Mouse (Mus musculus) heart, embryonic 12.5 days (tissue): ENCODE measurements at regions not wholly inside any gene's neighbourhood (a gene's known extent, or its start where the extent isn't known, plus 50 kb on each side); places are given as distances from the start of the nearest gene placed in this dataset.

ENCODE experiments used
- ATAC-seq: fragments of 200-750 bp; cut with Nextera tagmentation; 2 replicates; pipeline ENCODE4 v1.8.0; 2017; ENCODE audit warnings: moderate TSS enrichment, moderate library complexity; ENCODE audit not compliant: insufficient number of reproducible peaks, low FRiP score
- H3K27ac ChIP-seq: fragments of 300-500 bp; sonication (generic); 2 replicates; pipeline ENCODE4 v1.5.1; 2016; ENCODE audit warnings: mild to moderate bottlenecking, moderate library complexity; ENCODE audit not compliant: poor library complexity, severe bottlenecking
- H3K27me3 ChIP-seq: fragments of 300-500 bp; sonication (generic); replicated peaks from 2 replicates; pipeline ENCODE4 v1.6.1; 2016; ENCODE audit warnings: mild to moderate bottlenecking, moderate library complexity
- H3K36me3 ChIP-seq: fragments of 300-500 bp; sonication (generic); 2 replicates; pipeline ENCODE4 v1.6.1; 2016; ENCODE audit warnings: mild to moderate bottlenecking, moderate library complexity
- H3K4me1 ChIP-seq: fragments of 300-500 bp; sonication (generic); replicated peaks from 2 replicates; pipeline ENCODE4 v1.6.1; 2016; ENCODE audit warnings: mild to moderate bottlenecking
- H3K4me2 ChIP-seq: fragments of 300-500 bp; sonication (generic); 2 replicates; pipeline ENCODE4 v1.6.1; 2016; ENCODE audit warnings: mild to moderate bottlenecking, moderate library complexity
- H3K4me3 ChIP-seq: fragments of 300-500 bp; sonication (generic); 2 replicates; pipeline ENCODE4 v1.5.1; 2016; ENCODE audit warnings: mild to moderate bottlenecking
- H3K9ac ChIP-seq: fragments of 300-500 bp; sonication (generic); 2 replicates; pipeline ENCODE4 v1.6.1; 2016; ENCODE audit warnings: mild to moderate bottlenecking, moderate library complexity
- H3K9me3 ChIP-seq: fragments of 300-500 bp; sonication (generic); replicated peaks from 2 replicates; pipeline ENCODE4 v1.6.1; 2016; ENCODE audit warnings: mild to moderate bottlenecking, moderate library complexity
- WGBS: fragments of 180-500 bp; shearing (Covaris S2); methylation state at CpG from one replicate; pipeline ENCODE4 v1.1.7; 2016; 5-methylcytosine and 5-hydroxymethylcytosine counted together

- Histone ChIP-seq H3K4me3 (no peak overlapping the region), H3K27me3 (no peaks in the 10 kb centered on the region; the same call in 1 of the 2 replicates), H3K9ac (no peak overlapping the region), H3K9me3 (no peaks in the 10 kb centered on the region), H3K4me1 (peaks cover 39% of the 10 kb centered on the region), H3K36me3 (no peaks in the 10 kb centered on the region), H3K27ac (no peak overlapping the region), H3K4me2 (no peak overlapping the region)
- no peak for ATAC-seq
- 48% methylated on average over 3 of the region's 3 CpGs for WGBS
Observed at GRCm38 (mm10) chr8:8485252-8485651, 175.8 kb downstream of the Efnb2 start.

- H3K9me3 ChIP-seq: no peaks in the 10 kb centered on the region
- no peaks in the 10 kb centered on the region; the same call in 1 of the 2 replicates for H3K27me3 ChIP-seq
- H3K4me3 ChIP-seq: no peak overlapping the region
- H3K9ac ChIP-seq: no peak overlapping the region
- no peak for ATAC-seq
- peaks cover 34% of the 10 kb centered on the region for H3K4me1 ChIP-seq
- H3K4me2 ChIP-seq: no peak overlapping the region
- H3K27ac ChIP-seq: no peak overlapping the region
- 40% methylated on average over 8 of the region's 8 CpGs for WGBS
- no peaks in the 10 kb centered on the region for H3K36me3 ChIP-seq
Observed at GRCm38 (mm10) chr8:8484546-8484945, 176.5 kb downstream of the Efnb2 start.

GRCm38 (mm10) chr8:8482707-8483480, 178.1 kb downstream of the Efnb2 start:
- Histone ChIP-seq H3K36me3 (no peaks in the 10 kb centered on the region), H3K4me3 (no peak overlapping the region), H3K4me2 (no peak overlapping the region), H3K4me1 (peaks cover 17% of the 10 kb centered on the region), H3K9ac (no peak overlapping the region), H3K27ac (no peak overlapping the region), H3K9me3 (no peaks in the 10 kb centered on the region), H3K27me3 (no peaks in the 10 kb centered on the region)
- ATAC-seq: no peak
- 57% methylated on average over 10 of the region's 10 CpGs for WGBS

- no peak for ATAC-seq
- 67% methylated on average over 5 of the region's 5 CpGs for WGBS
- peaks cover 10% of the 10 kb centered on the region for H3K4me1 ChIP-seq
Observed at GRCm38 (mm10) chr8:8477456-8477855, 183.6 kb downstream of the Efnb2 start.

GRCm38 (mm10) chr8:8468552-8468951, 192.5 kb downstream of the Efnb2 start:
- 51% methylated on average over 3 of the region's 3 CpGs for WGBS
- H3K36me3 ChIP-seq: no peaks in the 10 kb centered on the region

More at GRCm38 (mm10) chr8:8477456-8477855, 183.6 kb downstream of the Efnb2 start:
- Histone ChIP-seq H3K4me2 (no peak overlapping the region), H3K27me3 (no peaks in the 10 kb centered on the region), H3K36me3 (no peaks in the 10 kb centered on the region), H3K27ac (no peak overlapping the region), H3K9me3 (no peaks in the 10 kb centered on the region), H3K9ac (no peak overlapping the region), H3K4me3 (no peak overlapping the region)

GRCm38 (mm10) chr8:8466526-8467244, 194.4 kb downstream of the Efnb2 start:
- no peak overlapping the region for H3K27ac ChIP-seq
- no peak overlapping the region for H3K4me2 ChIP-seq
- no peaks in the 10 kb centered on the region for H3K27me3 ChIP-seq
- no peak overlapping the region for H3K4me3 ChIP-seq
- ATAC-seq: no peak
- H3K9me3 ChIP-seq: no peaks in the 10 kb centered on the region
- 24% methylated on average over 6 of the region's 6 CpGs for WGBS
- H3K36me3 ChIP-seq: no peaks in the 10 kb centered on the region
- no peak overlapping the region for H3K9ac ChIP-seq
- H3K4me1 ChIP-seq: peaks cover 15% of the 10 kb centered on the region; the same call in 1 of the 2 replicates

More at GRCm38 (mm10) chr8:8468552-8468951, 192.5 kb downstream of the Efnb2 start:
- H3K4me1 ChIP-seq: peaks cover 17% of the 10 kb centered on the region; the same call in 1 of the 2 replicates
- no peak overlapping the region for H3K9ac ChIP-seq
- no peaks in the 10 kb centered on the region for H3K27me3 ChIP-seq
- H3K4me3 ChIP-seq: no peak overlapping the region
- no peak overlapping the region for H3K27ac ChIP-seq
- no peak for ATAC-seq
- H3K4me2 ChIP-seq: no peak overlapping the region
- H3K9me3 ChIP-seq: no peaks in the 10 kb centered on the region

- H3K27ac ChIP-seq: no peak overlapping the region
- H3K4me1 ChIP-seq: peaks cover 14% of the 10 kb centered on the region
- no peaks in the 10 kb centered on the region for H3K9me3 ChIP-seq
- H3K27me3 ChIP-seq: no peaks in the 10 kb centered on the region
- no peak for ATAC-seq
- H3K4me2 ChIP-seq: no peak overlapping the region
- H3K36me3 ChIP-seq: no peaks in the 10 kb centered on the region
- 33% methylated on average over 2 of the region's 2 CpGs for WGBS
- no peak overlapping the region for H3K9ac ChIP-seq
- H3K4me3 ChIP-seq: no peak overlapping the region
Observed at GRCm38 (mm10) chr8:8462455-8462854, 198.6 kb downstream of the Efnb2 start.

- Histone ChIP-seq H3K27ac (no peak overlapping the region), H3K9me3 (no peaks in the 10 kb centered on the region), H3K4me1 (peaks cover 10% of the 10 kb centered on the region), H3K36me3 (no peaks in the 10 kb centered on the region), H3K4me2 (peak overlapping the region; percentile 21), H3K4me3 (no peak overlapping the region), H3K27me3 (no peaks in the 10 kb centered on the region), H3K9ac (no peak overlapping the region)
- ATAC-seq: no peak; the same call in 1 of the 2 replicates
- 18% methylated on average over 5 of the region's 5 CpGs for WGBS
Observed at GRCm38 (mm10) chr8:8457536-8457935, 203.5 kb downstream of the Efnb2 start.

- Histone ChIP-seq H3K9me3 (no peaks in the 10 kb centered on the region), H3K4me1 (peaks cover 10% of the 10 kb centered on the region), H3K36me3 (no peaks in the 10 kb centered on the region), H3K4me3 (no peak overlapping the region), H3K4me2 (no peak overlapping the region), H3K27ac (no peak overlapping the region), H3K27me3 (no peaks in the 10 kb centered on the region), H3K9ac (no peak overlapping the region)
- 80% methylated on average over 6 of the region's 6 CpGs for WGBS
- ATAC-seq: no peak
Observed at GRCm38 (mm10) chr8:8453944-8454343, 207.1 kb downstream of the Efnb2 start.

GRCm38 (mm10) chr8:8452226-8452625, 208.8 kb downstream of the Efnb2 start:
- WGBS: 70% methylated on average over 9 of the region's 9 CpGs
- ATAC-seq: no peak
- Histone ChIP-seq H3K9ac (no peak overlapping the region), H3K27ac (no peak overlapping the region), H3K4me3 (no peak overlapping the region), H3K36me3 (no peaks in the 10 kb centered on the region), H3K27me3 (no peaks in the 10 kb centered on the region), H3K4me2 (no peak overlapping the region), H3K9me3 (no peaks in the 10 kb centered on the region), H3K4me1 (peaks cover 4% of the 10 kb centered on the region)

- H3K36me3 ChIP-seq: no peaks in the 10 kb centered on the region
- no peaks in the 10 kb centered on the region for H3K4me1 ChIP-seq
- H3K4me2 ChIP-seq: no peak overlapping the region
- H3K27me3 ChIP-seq: no peaks in the 10 kb centered on the region
- ATAC-seq: no peak
- no peak overlapping the region for H3K9ac ChIP-seq
- H3K27ac ChIP-seq: no peak overlapping the region
- H3K4me3 ChIP-seq: no peak overlapping the region
- 88% methylated on average over 4 of the region's 4 CpGs for WGBS
- no peaks in the 10 kb centered on the region for H3K9me3 ChIP-seq
Observed at GRCm38 (mm10) chr8:8448911-8449310, 212.1 kb downstream of the Efnb2 start.
